Mouse (Mus musculus) retina, postnatal 7 days (tissue): ENCODE measurements around the gene Zfp14.

Experiments
- DNase-seq: peaks from one replicate; pipeline ENCODE4 v3.0.0-alpha.2; 2012; ENCODE audit warnings: low read depth, low spot score

Zfp14 gene

DNA sequence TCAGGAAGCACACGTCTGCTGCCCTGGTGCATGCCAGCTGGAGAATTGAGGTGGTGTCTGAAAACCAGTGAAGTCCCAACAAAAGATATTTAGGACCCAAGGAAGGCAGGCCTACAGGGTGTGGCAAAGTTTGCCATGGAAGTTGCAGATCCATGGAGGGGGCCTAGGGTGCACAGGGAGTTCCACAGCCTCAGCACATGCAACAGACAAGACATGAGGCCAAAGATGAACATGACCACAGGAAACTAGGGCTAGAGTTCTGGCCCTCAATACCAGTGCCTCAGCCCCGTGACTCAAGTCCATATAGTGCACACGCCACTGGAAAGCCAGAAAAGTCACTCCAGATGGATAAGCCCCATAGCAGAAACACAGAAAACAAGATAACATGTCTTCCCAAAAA, 22.6 kb downstream of the Zfp14 start:
- DNase-seq, result no peak

GRCm38 (mm10) chr7:30027331-30027730, 23.8 kb downstream of the Zfp14 start:
- no peak for DNase-seq

- no peak for DNase-seq
Measured at GRCm38 (mm10) chr7:30025358-30025757, 25.8 kb downstream of the Zfp14 start.

- no peak for DNase-seq
Measured at GRCm38 (mm10) chr7:30023800-30024199, 27.4 kb downstream of the Zfp14 start.

GRCm38 (mm10) chr7:30023324-30023723, 27.9 kb downstream of the Zfp14 start:
- DNase-seq, result no peak

GRCm38 (mm10) chr7:30019543-30019942, 31.6 kb downstream of the Zfp14 start:
- no peak for DNase-seq

DNA sequence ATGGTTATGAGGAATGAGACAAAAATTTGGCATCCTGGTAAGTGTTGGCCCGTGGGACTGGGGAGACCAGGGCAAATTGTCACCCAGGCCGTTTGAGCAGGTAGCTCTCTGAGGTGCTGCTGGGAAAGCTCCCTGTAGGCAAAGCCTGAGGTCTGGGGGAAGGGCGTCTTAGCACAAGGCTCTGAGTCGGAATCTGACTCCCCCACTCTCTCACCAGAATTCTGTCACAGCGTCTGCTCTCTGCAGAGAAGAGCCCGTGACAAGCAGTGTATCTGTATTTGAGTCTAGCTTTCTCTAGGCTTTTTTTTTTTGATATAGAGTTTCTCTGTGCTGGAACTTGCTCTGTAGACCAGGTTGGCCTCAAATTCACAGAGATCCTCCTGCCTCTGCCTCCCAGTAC, 34.0 kb downstream of the Zfp14 start:
- DNase-seq, result no peak

- peak; percentile 60 for DNase-seq
Measured at GRCm38 (mm10) chr7:30012956-30013363, 38.2 kb downstream of the Zfp14 start.

- DNase-seq, result no peak
Measured at GRCm38 (mm10) chr7:30010551-30011195, 40.5 kb downstream of the Zfp14 start.

GRCm38 (mm10) chr7:30009321-30010085, 41.7 kb downstream of the Zfp14 start:
- DNase-seq, result peak; percentile 56

DNA sequence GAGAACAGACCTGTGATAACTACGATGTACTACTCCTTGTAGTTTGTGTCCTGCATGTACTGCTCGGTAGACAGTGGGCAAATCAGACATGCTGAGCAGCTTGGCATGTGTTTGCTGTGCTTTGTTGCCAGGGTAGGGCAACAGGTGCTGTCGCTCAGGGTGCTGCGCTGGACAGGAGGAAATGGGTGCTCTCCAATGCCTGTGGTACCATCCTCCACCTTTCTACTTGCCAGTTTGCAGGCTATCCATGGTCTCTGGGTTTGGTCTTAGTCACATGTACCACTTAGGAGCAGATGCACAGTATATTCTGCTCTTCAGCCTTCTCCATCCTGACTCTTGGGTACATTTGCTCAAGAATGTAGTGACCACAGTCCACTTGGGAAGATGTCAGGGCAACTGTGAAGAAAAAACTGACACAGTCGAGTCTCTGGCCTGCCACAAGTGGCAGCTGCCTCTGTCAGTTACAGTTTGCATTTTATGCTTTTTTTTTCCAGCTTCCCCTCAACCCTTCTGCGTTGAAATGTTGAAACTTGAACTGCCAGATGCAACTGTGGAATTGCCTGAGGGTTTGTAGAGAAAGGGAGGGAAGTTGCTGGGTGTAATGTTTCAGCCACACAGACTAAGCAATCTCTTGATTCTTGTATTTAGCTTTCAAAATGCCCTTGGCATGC, 43.0 kb downstream of the Zfp14 start:
- no peak for DNase-seq

DNA sequence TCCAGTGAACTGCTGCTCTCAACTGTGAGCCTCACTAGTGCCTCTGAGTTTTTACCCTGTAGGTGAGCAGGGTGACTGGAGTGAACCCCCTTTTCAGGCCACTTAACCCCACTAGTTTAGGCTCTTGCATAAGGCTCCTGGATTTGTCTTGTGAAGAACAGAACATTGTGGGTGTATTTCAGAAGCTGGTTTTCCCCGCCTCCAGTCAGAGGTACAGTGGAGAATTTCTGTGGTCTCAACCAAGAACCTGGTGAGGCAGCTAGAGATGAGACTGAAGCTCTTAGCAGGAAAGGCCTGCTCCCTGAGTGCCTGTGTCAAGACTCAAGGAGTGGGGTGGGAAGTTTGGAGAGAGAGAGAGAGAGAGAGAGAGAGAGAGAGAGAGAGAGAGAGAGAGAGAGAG, 43.6 kb downstream of the Zfp14 start:
- no peak for DNase-seq

DNA sequence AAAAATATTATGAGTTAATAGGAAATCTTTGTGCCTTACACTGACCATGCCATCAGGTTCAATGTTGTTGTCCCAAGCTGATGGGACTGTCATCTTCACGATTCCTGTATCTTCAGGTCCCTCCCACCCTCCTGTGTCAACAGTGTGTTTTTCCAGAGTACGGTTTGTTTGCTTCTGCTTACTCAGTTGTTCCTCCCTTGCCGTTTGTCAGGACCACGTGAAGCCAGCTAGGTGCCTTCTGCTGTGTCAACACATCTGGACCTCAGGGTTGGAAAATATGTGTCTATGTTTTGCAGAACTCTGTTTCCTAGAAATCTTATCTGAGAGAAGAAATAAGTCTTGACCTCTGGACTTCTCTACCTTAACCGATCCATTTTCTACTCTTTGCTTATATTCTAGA, 50.6 kb downstream of the Zfp14 start:
- DNase-seq, result no peak

- DNase-seq, result no peak
Measured at GRCm38 (mm10) chr7:29995134-29995533, 56.0 kb downstream of the Zfp14 start.

- DNase-seq, result no peak
Measured at GRCm38 (mm10) chr7:29993340-29993739, 57.8 kb downstream of the Zfp14 start.

DNA sequence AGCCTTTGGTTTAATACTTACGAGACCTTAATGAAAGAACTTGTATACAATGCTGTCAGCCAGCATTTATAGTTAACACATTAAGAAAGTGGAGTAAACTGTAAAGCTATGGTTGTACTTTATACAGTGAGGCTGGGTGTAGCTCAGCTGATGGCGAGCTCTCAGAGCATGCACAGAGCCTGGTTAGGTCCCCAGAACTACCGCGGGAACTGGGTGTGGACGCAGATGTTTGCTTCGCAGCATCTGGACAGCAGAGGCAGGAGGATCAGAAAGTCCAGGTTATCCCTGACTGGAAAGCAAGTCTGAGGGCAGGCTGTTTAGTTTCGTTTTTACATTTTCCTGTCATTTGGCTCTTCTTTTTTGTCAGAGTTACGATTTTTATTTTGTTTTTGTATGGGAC, 58.5 kb downstream of the Zfp14 start:
- no peak for DNase-seq

GRCm38 (mm10) chr7:29989031-29989430, 62.1 kb downstream of the Zfp14 start:
- DNase-seq, result no peak

DNA sequence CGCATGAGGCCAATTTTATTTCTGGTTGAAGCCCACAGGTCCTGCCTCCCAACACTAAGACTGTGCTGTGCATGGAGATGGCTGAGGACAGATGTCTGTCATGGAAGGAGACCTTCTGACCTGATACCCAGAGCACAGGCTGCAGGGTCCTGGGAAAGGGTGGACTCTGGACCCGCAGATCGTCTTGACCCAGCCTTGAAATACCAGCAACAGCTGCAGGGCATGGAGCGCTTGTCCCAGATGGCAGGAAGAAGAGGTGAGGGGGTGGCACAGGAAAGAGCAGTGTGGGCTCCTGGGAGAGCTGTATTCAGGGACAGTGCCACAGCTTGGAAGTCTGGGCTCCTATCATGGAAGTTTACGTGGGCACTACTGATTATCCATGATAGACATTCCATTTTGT, 63.6 kb downstream of the Zfp14 start:
- no peak for DNase-seq
